Mouse (Mus musculus): ENCODE measurements around the gene Pax3. TPM values are rescaled to one million over a fixed set of nuclear protein-coding genes. Genes with fewer than 3 reads are reported as not detected.

Gene Pax3
- total and polyA plus RNA-seq, 3 experiments = 0.08 to 0.10 TPM; not detected in 1

GRCm38 (mm10) chr1:78195771-78196712 lies 892 bp downstream of the Pax3 start:
- no peak overlapping the region for H3K4me2 ChIP-seq (ENCODE audit: insufficient read depth, low read depth, poor library complexity, severe bottlenecking)
- no peaks in the 10 kb centered on the region for H3K79me2 ChIP-seq (replicated peaks; ENCODE audit: control insufficient read depth, extremely low read depth, insufficient read depth, poor library complexity, severe bottlenecking)
- no peak overlapping the region for H3K4me3 ChIP-seq (replicated peaks in 1 of 3; ENCODE audit: low read depth in 2 of 3, low read length in 2 of 3, poor library complexity in 1 of 3)
- TF ChIP-seq ETS1 (conservative IDR thresholded peaks at IDR 0.05; ENCODE audit: low read depth, low read length) = no peak
- H3K9ac ChIP-seq (ENCODE audit: insufficient read depth, low read depth) = no peak overlapping the region
- H3K27me3 ChIP-seq (replicated peaks) = no peaks in the 10 kb centered on the region
- DNase-seq (ENCODE audit: extremely low read depth) = no peak
- dilution Hi-C loops (cut with MboI; ENCODE audit: extremely low pct_ligation_motif_present, extremely low pct_unique_long_range_greater_than_20kb, low sequenced_read_pairs) (no loop called here), in situ Hi-C loops (cut with MboI; ENCODE audit: low pct_ligation_motif_present, low pct_unique_long_range_greater_than_20kb, low sequenced_read_pairs) (no loop called here)
- H3K27ac ChIP-seq (ENCODE audit: insufficient read depth, low read depth) = no peak overlapping the region
- H3K9me3 ChIP-seq (replicated peaks; ENCODE audit: low read length) = peaks cover 6% of the 10 kb centered on the region
- no peaks in the 10 kb centered on the region for H3K4me1 ChIP-seq (ENCODE audit: control insufficient read depth in 1 of 2, insufficient read depth in 2 of 2)
- no peaks in the 10 kb centered on the region for H3K36me3 ChIP-seq (replicated peaks in 1 of 2; ENCODE audit: control insufficient read depth in 1 of 2, insufficient read depth in 1 of 2, low read length in 1 of 2)

GRCm38 (mm10) chr1:78195145-78195544 lies 1.8 kb downstream of the Pax3 start:
- in situ Hi-C loops (cut with MboI; ENCODE audit: low pct_ligation_motif_present, low pct_unique_long_range_greater_than_20kb, low sequenced_read_pairs) (no loop called here), dilution Hi-C loops (cut with MboI; ENCODE audit: extremely low pct_ligation_motif_present, extremely low pct_unique_long_range_greater_than_20kb, low sequenced_read_pairs) (no loop called here)
- Histone ChIP-seq H3K4me1 (ENCODE audit: control insufficient read depth in 1 of 2, insufficient read depth in 2 of 2) (no peaks in the 10 kb centered on the region), H3K9ac (ENCODE audit: insufficient read depth, low read depth) (no peak overlapping the region), H3K4me2 (ENCODE audit: insufficient read depth, low read depth, poor library complexity, severe bottlenecking) (no peak overlapping the region), H3K27ac (ENCODE audit: insufficient read depth, low read depth) (no peak overlapping the region), H3K27me3 (replicated peaks) (no peaks in the 10 kb centered on the region), H3K79me2 (replicated peaks; ENCODE audit: control insufficient read depth, extremely low read depth, insufficient read depth, poor library complexity, severe bottlenecking) (no peaks in the 10 kb centered on the region), H3K4me3 (replicated peaks in 1 of 3; ENCODE audit: low read depth in 2 of 3, low read length in 2 of 3, poor library complexity in 1 of 3) (no peak overlapping the region), H3K9me3 (replicated peaks; ENCODE audit: low read length) (peaks cover 6% of the 10 kb centered on the region), H3K36me3 (replicated peaks in 1 of 2; ENCODE audit: control insufficient read depth in 1 of 2, insufficient read depth in 1 of 2, low read length in 1 of 2) (no peaks in the 10 kb centered on the region)
- TF ChIP-seq RAD21 (IDR thresholded peaks at IDR 0.05; ENCODE audit: low read depth, low read length) = no peak
- TF ChIP-seq KAT2A (IDR thresholded peaks at IDR 0.05; ENCODE audit: insufficient replicate concordance, low read length) = no peak
- TF ChIP-seq ZKSCAN1 (IDR thresholded peaks at IDR 0.05; ENCODE audit: borderline replicate concordance, low read depth, low read length) = no peak
- TF ChIP-seq JUND (conservative IDR thresholded peaks at IDR 0.05; ENCODE audit: low read depth, low read length) = no peak
- no peak for TF ChIP-seq MAFK (IDR thresholded peaks at IDR 0.05; ENCODE audit: insufficient replicate concordance, low read length)
- TF ChIP-seq NRF1 (IDR thresholded peaks at IDR 0.05; ENCODE audit: low read depth, low read length) = no peak
- TF ChIP-seq E2F4 (IDR thresholded peaks at IDR 0.05; ENCODE audit: insufficient replicate concordance, low read depth, low read length) = no peak
- no peak for TF ChIP-seq ZMIZ1 (IDR thresholded peaks at IDR 0.05; ENCODE audit: low read depth, low read length)
- TF ChIP-seq PAX5 (IDR thresholded peaks at IDR 0.05; ENCODE audit: low read length) = no peak
- no peak for TF ChIP-seq CTCF (conservative IDR thresholded peaks at IDR 0.05 in 1 of 2, IDR thresholded peaks at IDR 0.05 in 1 of 2; ENCODE audit: low read depth in 2 of 2, low read length in 2 of 2)
- no peak for TF ChIP-seq ETS1 (conservative IDR thresholded peaks at IDR 0.05; ENCODE audit: low read depth, low read length)
- TF ChIP-seq TBP (conservative IDR thresholded peaks at IDR 0.05; ENCODE audit: low read depth, low read length) = no peak
- TF ChIP-seq MAZ (IDR thresholded peaks at IDR 0.05; ENCODE audit: low read depth, low read length) = no peak
- no peak for TF ChIP-seq SIN3A (IDR thresholded peaks at IDR 0.05; ENCODE audit: low read length)
- TF ChIP-seq TCF12 (IDR thresholded peaks at IDR 0.05; ENCODE audit: low read depth, low read length) = no peak
- DNase-seq (ENCODE audit: extremely low read depth) = no peak
